Mouse (Mus musculus): ENCODE results near the gene Slc3a2. TPM values are rescaled to one million over a fixed set of nuclear protein-coding genes. Genes with fewer than 3 reads are reported as not detected.

Gene Slc3a2
- polyA plus RNA-seq, 1 experiment from 2014 or later = 114 TPM

DNA sequence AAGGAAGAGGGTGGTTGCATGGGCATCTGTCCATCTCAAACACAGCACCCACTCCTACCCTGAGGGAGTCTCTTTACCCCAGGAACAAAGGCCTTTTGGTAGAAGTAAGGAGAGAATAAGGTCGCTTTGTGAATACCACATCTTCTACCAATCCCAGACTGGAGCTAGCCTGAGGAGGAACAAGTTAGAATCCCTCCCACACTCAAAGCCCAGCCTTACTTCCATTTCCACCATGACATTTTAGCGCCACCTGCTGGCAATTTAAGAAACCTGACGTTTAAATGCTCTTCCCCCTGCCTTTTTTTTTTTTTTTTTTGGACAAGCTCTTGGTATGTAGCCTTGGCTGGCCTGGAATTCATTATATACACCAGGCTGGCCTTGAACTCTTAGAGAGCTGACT, 40.2 kb downstream of the Slc3a2 start:
- no peak overlapping the region for H3K4me2 ChIP-seq
- H3K9ac ChIP-seq (replicated peaks) = no peak overlapping the region
- 0 out of 2 replicates have a peak, but pooled peaks cover 4% of the 10 kb centered on the region for H3K27me3 ChIP-seq
- 1% methylated on average over 3 of the region's 3 CpGs for WGBS
- no peak overlapping the region for H3K27ac ChIP-seq
- no peaks in the 10 kb centered on the region for H3K4me1 ChIP-seq (replicated peaks)
- no peak overlapping the region for H3K4me3 ChIP-seq (replicated peaks)
- peaks cover 3% of the 10 kb centered on the region; the same call in 1 of the 2 replicates for H3K9me3 ChIP-seq
- no peaks in the 10 kb centered on the region for H3K36me3 ChIP-seq
- ATAC-seq (ENCODE audit: insufficient number of reproducible peaks, insufficient read depth, low FRiP score, low TSS enrichment, low read depth) = peak; percentile 72

DNA sequence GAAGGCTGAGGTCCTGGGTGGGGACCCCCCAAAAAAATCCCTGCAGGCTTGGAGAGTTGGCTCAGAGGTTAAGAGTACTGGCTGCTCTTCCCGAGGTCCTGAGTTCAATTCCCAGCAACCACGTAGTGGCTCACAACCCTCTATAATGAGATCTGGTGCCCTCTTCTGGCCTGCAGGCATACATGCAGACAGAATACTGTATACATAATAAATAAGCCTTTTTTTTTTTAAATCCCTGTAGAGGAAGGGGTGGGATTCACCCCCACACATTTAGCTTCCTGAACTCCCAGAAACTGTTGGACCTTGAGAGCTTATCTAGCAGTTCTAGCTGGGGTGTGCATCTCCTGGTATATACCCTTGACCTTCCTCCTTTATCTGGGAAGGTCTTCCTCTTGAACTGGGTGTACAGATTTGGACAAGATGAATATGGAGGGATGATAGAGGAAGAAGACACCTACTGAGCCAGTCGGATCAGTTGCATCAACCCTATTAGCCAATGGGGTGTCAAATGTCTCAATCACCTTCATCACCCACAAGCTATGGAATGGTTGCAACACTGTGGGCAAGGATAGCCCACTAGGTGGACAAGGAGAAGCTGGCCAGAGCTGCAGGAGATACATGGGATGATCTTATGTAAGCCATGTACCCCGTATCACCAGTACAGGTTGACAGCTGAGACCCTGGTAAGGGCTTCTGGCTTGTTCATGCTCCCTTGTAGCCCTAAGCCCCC, 41.4 kb downstream of the Slc3a2 start:
- 87% methylated on average over 4 of the region's 4 CpGs for WGBS
- H3K27ac ChIP-seq = no peak overlapping the region
- ATAC-seq (ENCODE audit: insufficient number of reproducible peaks, insufficient read depth, low FRiP score, low TSS enrichment, low read depth) = no peak
- H3K27me3 ChIP-seq = 0 out of 2 replicates have a peak, but pooled peaks cover 5% of the 10 kb centered on the region
- H3K4me3 ChIP-seq (replicated peaks) = no peak overlapping the region
- H3K4me2 ChIP-seq = no peak overlapping the region
- no peaks in the 10 kb centered on the region for H3K4me1 ChIP-seq (replicated peaks)
- no peak overlapping the region for H3K9ac ChIP-seq (replicated peaks)
- H3K36me3 ChIP-seq = no peaks in the 10 kb centered on the region
- H3K9me3 ChIP-seq = peaks cover 3% of the 10 kb centered on the region; the same call in 1 of the 2 replicates

DNA sequence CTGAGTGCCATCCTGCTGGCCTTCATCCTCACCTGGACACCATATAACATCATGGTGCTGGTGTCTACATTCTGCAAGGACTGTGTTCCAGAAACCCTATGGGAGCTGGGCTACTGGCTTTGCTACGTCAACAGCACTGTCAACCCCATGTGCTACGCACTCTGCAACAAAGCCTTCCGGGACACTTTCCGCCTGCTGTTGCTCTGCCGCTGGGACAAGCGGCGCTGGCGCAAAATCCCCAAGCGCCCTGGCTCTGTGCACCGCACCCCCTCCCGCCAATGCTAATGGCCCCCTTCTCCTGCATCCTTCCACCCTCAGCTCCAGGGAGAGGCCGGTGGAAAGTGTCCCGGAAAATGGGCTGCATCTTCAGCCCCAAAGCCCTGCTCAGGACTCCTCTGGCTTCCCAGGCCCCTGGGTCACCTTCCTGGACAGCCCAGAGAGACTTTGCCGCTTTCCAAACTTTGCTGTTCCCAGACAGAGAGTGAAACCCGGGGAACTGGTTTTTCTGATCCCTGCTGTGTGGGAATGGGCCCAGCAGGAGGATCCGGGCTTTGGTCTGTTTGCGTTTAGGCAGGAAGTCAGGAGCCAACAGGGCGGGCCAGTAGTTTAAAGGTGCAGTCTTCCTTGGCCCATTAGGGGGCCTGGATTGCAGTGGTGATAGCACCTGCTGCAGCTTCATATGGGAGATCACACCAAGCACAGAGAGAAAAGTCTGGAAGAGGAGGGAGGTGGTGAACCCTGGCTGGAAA, 44.0 kb downstream of the Slc3a2 start:
- H3K36me3 ChIP-seq = no peaks in the 10 kb centered on the region
- H3K4me3 ChIP-seq (replicated peaks) = no peak overlapping the region
- peaks cover 3% of the 10 kb centered on the region; the same call in 1 of the 2 replicates for H3K9me3 ChIP-seq
- H3K27ac ChIP-seq = no peak overlapping the region
- H3K4me2 ChIP-seq = peak overlapping the region; percentile 1; the same call in 1 of the 2 replicates
- H3K4me1 ChIP-seq (replicated peaks) = no peaks in the 10 kb centered on the region
- H3K9ac ChIP-seq (replicated peaks) = no peak overlapping the region; the same call in 1 of the 2 replicates
- ATAC-seq (ENCODE audit: insufficient number of reproducible peaks, insufficient read depth, low FRiP score, low TSS enrichment, low read depth) = no peak
- WGBS = 21% methylated on average over 18 of the region's 18 CpGs
- H3K27me3 ChIP-seq = 0 out of 2 replicates have a peak, but pooled peaks cover 5% of the 10 kb centered on the region

DNA sequence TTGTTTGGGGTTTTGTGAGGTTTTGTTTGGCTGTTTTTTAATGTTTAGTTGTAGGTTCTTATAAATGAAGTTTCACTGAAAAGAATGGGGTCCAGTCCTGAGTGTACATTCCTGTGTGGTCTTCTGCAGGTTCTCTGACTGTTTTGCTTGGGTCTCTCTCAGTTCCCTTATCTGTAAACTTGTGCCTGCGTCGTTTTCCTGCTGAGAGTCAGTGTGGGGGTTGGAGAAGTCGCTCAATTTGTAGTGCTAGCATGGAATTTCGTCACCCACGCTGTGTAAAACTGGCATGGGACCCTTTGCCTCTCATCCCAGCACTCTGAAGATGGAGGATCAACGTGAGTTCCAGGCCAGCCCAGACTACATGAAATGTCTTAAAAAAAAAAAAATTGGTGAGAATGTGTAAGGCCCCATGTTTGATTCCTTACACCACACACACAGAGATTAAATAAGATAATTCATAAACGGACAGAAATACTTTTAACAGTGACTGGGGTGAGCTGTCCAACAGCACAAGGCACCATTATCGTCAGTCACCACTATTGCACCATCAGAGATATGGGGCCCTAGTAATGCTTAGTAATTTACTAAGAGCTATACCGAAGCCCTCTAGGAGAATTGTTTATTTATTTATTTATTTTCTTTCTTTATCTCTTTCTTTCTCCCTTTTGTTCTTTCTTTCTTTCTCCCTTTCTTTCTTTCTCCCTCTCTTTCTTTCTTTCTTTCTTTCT, 49.7 kb downstream of the Slc3a2 start:
- 73% methylated on average over 9 of the region's 9 CpGs for WGBS
- no peak for ATAC-seq (ENCODE audit: insufficient number of reproducible peaks, insufficient read depth, low FRiP score, low TSS enrichment, low read depth)
- Histone ChIP-seq H3K27ac (no peak overlapping the region), H3K4me3 (replicated peaks) (no peak overlapping the region), H3K4me1 (replicated peaks) (no peaks in the 10 kb centered on the region), H3K9ac (replicated peaks) (no peak overlapping the region), H3K36me3 (no peaks in the 10 kb centered on the region), H3K27me3 (0 out of 2 replicates have a peak, but pooled peaks cover 5% of the 10 kb centered on the region), H3K9me3 (no peaks in the 10 kb centered on the region), H3K4me2 (no peak overlapping the region)

DNA sequence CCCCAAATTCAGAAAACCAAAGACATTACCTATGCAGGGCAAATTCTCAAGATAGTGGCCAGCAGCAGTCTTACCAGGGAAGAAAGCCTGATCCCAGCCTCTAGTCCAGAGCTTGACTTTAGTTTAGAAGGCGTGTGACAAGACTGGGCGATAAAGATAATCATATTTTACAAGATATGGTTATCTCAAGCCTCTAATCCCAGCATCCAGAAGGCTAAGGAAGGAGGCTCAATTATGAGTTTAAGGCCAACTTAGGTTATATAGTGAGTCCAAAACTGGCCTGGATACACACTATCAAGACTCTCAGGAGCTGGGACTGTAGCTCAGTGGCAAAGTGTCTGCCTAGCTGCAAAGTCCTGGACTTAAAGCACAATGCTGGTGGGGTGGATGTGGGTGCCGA, 50.3 kb downstream of the Slc3a2 start:
- Histone ChIP-seq H3K9me3 (no peaks in the 10 kb centered on the region), H3K36me3 (no peaks in the 10 kb centered on the region), H3K4me3 (replicated peaks) (no peak overlapping the region), H3K27me3 (no peaks in the 10 kb centered on the region), H3K4me1 (replicated peaks) (no peaks in the 10 kb centered on the region), H3K4me2 (no peak overlapping the region), H3K9ac (replicated peaks) (no peak overlapping the region), H3K27ac (no peak overlapping the region)
- 90% methylated on average over 3 of the region's 3 CpGs for WGBS
- ATAC-seq (ENCODE audit: insufficient number of reproducible peaks, insufficient read depth, low FRiP score, low TSS enrichment, low read depth) = no peak

DNA sequence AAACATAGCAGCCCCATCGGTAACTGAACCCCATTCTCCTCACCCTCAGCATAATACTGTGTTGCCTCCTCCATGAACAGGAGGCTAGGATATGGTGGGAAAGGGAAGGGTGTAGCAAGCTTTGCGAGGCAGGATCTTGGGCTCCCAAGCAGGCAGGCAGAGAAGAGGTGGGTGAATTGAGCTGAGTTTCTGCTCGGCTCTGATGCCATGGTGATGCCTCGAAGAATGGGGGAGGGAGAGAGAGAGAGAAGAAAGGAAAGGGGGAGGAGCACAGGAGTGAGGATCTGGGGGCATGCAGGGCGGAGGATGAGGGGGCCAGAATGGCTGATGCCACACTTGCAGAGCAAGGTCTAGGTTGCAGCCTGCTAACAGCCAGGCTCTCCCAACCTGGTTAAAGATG, 57.4 kb downstream of the Slc3a2 start:
- H3K9me3 ChIP-seq = no peaks in the 10 kb centered on the region
- peaks cover 34% of the 10 kb centered on the region for H3K27me3 ChIP-seq
- no peak overlapping the region for H3K27ac ChIP-seq
- 74% methylated on average over 5 of the region's 5 CpGs for WGBS
- H3K4me3 ChIP-seq (replicated peaks) = no peak overlapping the region
- no peak overlapping the region for H3K9ac ChIP-seq (replicated peaks)
- H3K4me1 ChIP-seq (replicated peaks) = peaks cover 13% of the 10 kb centered on the region
- ATAC-seq (ENCODE audit: insufficient number of reproducible peaks, insufficient read depth, low FRiP score, low TSS enrichment, low read depth) = no peak
- H3K4me2 ChIP-seq = no peak overlapping the region
- H3K36me3 ChIP-seq = no peaks in the 10 kb centered on the region

DNA sequence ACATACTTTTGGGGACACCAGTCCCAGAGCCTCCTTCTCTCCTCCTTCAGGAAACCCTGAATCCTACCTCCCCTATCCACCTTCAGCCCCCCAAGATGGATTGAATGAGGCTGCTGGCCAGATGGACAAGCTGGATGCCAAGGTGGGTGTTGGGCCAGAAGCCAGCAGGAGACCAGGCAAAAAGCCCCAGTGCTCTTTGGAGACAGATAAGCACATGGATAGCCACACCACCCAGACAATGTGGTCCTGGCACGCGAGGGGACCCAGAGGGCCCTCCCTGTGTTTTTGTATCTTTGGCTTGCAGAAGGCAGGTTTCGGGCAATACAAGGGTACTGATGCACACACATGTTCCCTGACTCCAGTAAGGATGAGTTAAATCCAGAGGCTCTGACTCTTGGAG, 58.3 kb downstream of the Slc3a2 start:
- no peak overlapping the region for H3K27ac ChIP-seq
- no peak for ATAC-seq (ENCODE audit: insufficient number of reproducible peaks, insufficient read depth, low FRiP score, low TSS enrichment, low read depth)
- peaks cover 41% of the 10 kb centered on the region for H3K27me3 ChIP-seq
- WGBS = 85% methylated on average over 3 of the region's 3 CpGs
- H3K4me2 ChIP-seq = no peak overlapping the region; the same call in 1 of the 2 replicates
- no peaks in the 10 kb centered on the region for H3K36me3 ChIP-seq
- no peaks in the 10 kb centered on the region for H3K9me3 ChIP-seq
- H3K4me3 ChIP-seq (replicated peaks) = no peak overlapping the region
- H3K9ac ChIP-seq (replicated peaks) = no peak overlapping the region
- peaks cover 13% of the 10 kb centered on the region for H3K4me1 ChIP-seq (replicated peaks)

DNA sequence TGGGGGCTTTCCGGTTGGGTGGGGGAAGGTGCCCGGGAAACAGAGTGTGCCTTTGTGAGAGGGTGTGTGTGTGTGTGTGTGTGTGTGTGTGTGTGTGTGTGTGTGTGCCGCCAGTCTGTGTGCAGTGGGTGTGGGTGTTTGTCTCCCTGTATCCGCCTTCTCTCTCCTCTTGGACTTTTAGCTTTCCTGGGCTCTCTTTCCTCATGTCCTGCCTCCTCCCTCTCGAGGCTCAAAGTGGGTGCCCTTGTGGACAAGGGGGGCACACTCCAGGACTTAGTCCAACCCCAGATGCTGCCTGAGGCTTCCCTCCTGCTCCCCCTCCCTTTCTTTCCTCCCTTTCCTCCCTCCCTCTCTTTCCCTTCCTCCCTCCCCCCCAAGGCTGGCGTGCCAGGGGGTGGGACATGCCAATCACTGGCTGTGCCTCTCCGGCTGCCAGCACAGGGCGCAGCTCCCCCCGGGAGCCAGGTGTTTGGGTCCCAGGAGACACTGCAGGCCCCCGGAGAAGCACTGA, 59.2 kb downstream of the Slc3a2 start:
- Histone ChIP-seq H3K4me3 (replicated peaks) (peak overlapping the region; percentile 19), H3K36me3 (no peaks in the 10 kb centered on the region), H3K9ac (replicated peaks) (no peak overlapping the region; the same call in 1 of the 2 replicates), H3K4me1 (replicated peaks) (peaks cover 13% of the 10 kb centered on the region), H3K9me3 (no peaks in the 10 kb centered on the region), H3K4me2 (peak overlapping the region; percentile 35), H3K27me3 (peaks cover 41% of the 10 kb centered on the region), H3K27ac (no peak overlapping the region)
- no peak for ATAC-seq (ENCODE audit: insufficient number of reproducible peaks, insufficient read depth, low FRiP score, low TSS enrichment, low read depth)
- WGBS = 39% methylated on average over 9 of the region's 10 CpGs

DNA sequence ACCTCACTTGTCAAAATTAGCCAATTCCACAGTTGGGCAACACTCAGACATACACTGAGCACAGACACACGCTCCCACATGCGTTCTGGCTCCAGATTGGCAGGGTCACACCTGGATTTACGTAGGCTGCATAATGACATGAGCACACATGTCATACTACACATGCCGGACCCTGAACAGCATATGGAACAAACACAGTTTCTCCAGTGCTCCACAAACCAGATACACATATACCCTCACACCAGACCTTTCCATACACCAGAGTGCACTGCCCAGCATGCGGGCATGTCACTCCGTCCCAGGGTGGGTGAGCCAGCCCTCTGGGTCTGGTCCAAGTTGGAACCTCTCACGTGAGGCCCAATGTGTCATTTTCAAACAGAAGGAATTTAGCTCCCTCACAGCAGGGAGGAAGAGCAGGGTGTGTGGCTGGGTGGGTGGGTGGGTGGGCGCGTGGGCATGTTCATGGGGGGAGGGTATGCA, 59.8 kb downstream of the Slc3a2 start, which contains the start of gene Chrm1:
Gene Chrm1, plus strand, starts transcription at position 430 of the 480 bp plus-strand sequence.
- H3K36me3 ChIP-seq = no peaks in the 10 kb centered on the region
- H3K4me2 ChIP-seq = peak within 1 kb of the TSS; percentile 87
- no peak within 1 kb of the TSS; the same call in 1 of the 2 replicates for H3K9ac ChIP-seq (replicated peaks)
- peaks cover 13% of the 10 kb centered on the region for H3K4me1 ChIP-seq (replicated peaks)
- H3K27ac ChIP-seq = no peak within 1 kb of the TSS
- H3K9me3 ChIP-seq = no peaks in the 10 kb centered on the region
- H3K27me3 ChIP-seq = peaks cover 41% of the 10 kb centered on the region
- peak within 1 kb of the TSS; percentile 45 for H3K4me3 ChIP-seq (replicated peaks)
- WGBS = 75% methylated on average over 9 of the region's 9 CpGs
- peak; percentile 32; the same call in 1 of the 2 replicates for ATAC-seq (ENCODE audit: insufficient number of reproducible peaks, insufficient read depth, low FRiP score, low TSS enrichment, low read depth)

DNA sequence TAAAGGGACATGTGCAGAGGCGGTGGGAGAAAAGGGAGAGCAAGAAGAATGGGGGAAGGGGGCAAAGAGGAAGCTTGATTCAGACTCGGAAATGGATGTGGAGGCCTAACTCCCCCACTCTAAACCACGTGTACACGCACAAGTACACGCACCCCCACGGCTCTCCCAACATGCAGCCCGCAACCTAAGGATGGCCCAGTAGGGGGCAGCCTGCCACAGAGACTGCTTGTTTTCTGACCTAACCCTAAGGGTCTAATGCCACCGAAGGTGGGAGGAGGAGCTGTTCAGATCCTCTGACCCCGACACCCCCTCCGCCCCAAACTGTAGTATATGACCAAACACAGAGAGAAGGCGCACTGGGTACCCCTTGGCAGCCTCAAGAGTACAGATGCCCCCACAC, 60.8 kb downstream of the Slc3a2 start:
- no peak for ATAC-seq (ENCODE audit: insufficient number of reproducible peaks, insufficient read depth, low FRiP score, low TSS enrichment, low read depth)

More for the DNA sequence above, 60.8 kb downstream of the Slc3a2 start:
- WGBS = 5% methylated on average over 11 of the region's 11 CpGs
- peak overlapping the region; percentile 87 for H3K4me2 ChIP-seq
- H3K27me3 ChIP-seq = peaks cover 41% of the 10 kb centered on the region
- H3K36me3 ChIP-seq = no peaks in the 10 kb centered on the region
- peak overlapping the region; percentile 65 for H3K9ac ChIP-seq (replicated peaks)
- H3K9me3 ChIP-seq = no peaks in the 10 kb centered on the region
- H3K27ac ChIP-seq = no peak overlapping the region
- peaks cover 13% of the 10 kb centered on the region for H3K4me1 ChIP-seq (replicated peaks)
- H3K4me3 ChIP-seq (replicated peaks) = peak overlapping the region; percentile 45

Measured in limb, embryonic 12.5 days (tissue).